Mouse (Mus musculus): ENCODE results near the gene Dbf4.

DNA sequence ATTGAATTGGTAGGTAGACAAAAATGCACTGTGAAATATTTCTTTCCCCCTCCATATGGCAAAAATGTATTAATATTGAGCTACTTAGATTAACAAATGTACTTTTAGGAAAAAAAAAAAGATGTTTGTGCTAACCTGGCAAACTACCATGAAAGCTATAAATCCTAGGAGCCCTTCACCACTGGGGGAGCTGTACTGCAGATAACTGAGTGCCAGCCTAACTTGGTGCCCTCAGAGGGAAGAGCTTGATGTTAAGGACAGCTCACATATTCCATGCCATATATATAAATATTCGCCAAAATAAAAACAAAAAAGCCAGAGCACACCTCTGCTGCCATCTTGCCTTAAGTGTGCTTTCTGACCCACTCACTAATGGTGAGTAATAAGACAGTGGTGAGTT lies 60.2 kb downstream of the Dbf4 start:
- TF ChIP-seq CTCF (IDR thresholded peaks at IDR 0.05 in 2 of 3, conservative IDR thresholded peaks at IDR 0.05 in 1 of 3; ENCODE audit: control insufficient read depth in 1 of 3, insufficient read depth in 1 of 3, low read depth in 2 of 3, low read length in 3 of 3, poor library complexity in 1 of 3, severe bottlenecking in 1 of 3) (peak; percentile 25 to 47 (median 32); a peak in 5 of 6 replicates), POLR2A (IDR thresholded peaks at IDR 0.05; ENCODE audit: control insufficient read depth in 1 of 2, insufficient read depth in 1 of 2, low read depth in 1 of 2, low read length in 2 of 2, poor library complexity in 1 of 2) (no peak)

Data from MEL (cell line).